Mouse (Mus musculus) heart, postnatal 0 days (tissue): ENCODE measurements around the gene Prss35. TPM values are rescaled to one million over a fixed set of nuclear protein-coding genes. Genes with fewer than 3 reads are reported as not detected.

Experiments used
- ATAC-seq: fragments of 200-750 bp; cut with Nextera tagmentation; 2 replicates; pipeline ENCODE4 v1.8.0; 2017; ENCODE audit warnings: low read depth, moderate number of reproducible peaks, moderate library complexity; ENCODE audit not compliant: insufficient read depth
- DNase-seq: peaks from one replicate; pipeline ENCODE4 v3.0.0-alpha.2; 2016; ENCODE audit warnings: low spot score
- H3K27ac ChIP-seq: fragments of 300-500 bp; sonication (generic); 2 replicates; pipeline ENCODE4 v1.5.1; 2014; ENCODE audit warnings: low read depth, mild to moderate bottlenecking
- H3K27me3 ChIP-seq: fragments of 300-500 bp; sonication (generic); 2 replicates; pipeline ENCODE4 v1.6.1; 2014; ENCODE audit warnings: low read length, mixed read lengths; ENCODE audit not compliant: control insufficient read depth, insufficient read depth
- H3K36me3 ChIP-seq: fragments of 300-500 bp; sonication (generic); replicated peaks from 2 replicates; pipeline ENCODE4 v1.6.1; 2014; ENCODE audit warnings: low read length, mixed read lengths; ENCODE audit not compliant: control insufficient read depth, insufficient read depth
- H3K4me1 ChIP-seq: fragments of 300-500 bp; sonication (generic); 2 replicates; pipeline ENCODE4 v1.6.1; 2014; ENCODE audit warnings: antibody characterized with exemption; ENCODE audit not compliant: control insufficient read depth, insufficient read depth
- H3K4me2 ChIP-seq: fragments of 300-500 bp; sonication (generic); 2 replicates; pipeline ENCODE4 v1.6.1; 2014; ENCODE audit warnings: low read depth, mild to moderate bottlenecking, low read length, moderate library complexity
- H3K4me3 ChIP-seq: fragments of 300-500 bp; sonication (generic); 2 replicates; pipeline ENCODE4 v1.5.1; 2014; ENCODE audit warnings: low read depth, low read length
- H3K9ac ChIP-seq: fragments of 300-500 bp; sonication (generic); replicated peaks from 2 replicates; pipeline ENCODE4 v1.6.1; 2014; ENCODE audit warnings: low read depth, low read length, mixed read lengths
- H3K9me3 ChIP-seq: fragments of 300-500 bp; sonication (generic); replicated peaks from 2 replicates; pipeline ENCODE4 v1.6.1; 2016; ENCODE audit warnings: low read length; ENCODE audit not compliant: control insufficient read depth
- CTCF ChIP-seq: IDR thresholded peaks from 2 replicates; pipeline ENCODE4 v1.5.1; 2016; ENCODE audit warnings: antibody characterized with exemption, control low read depth, low read depth
- EP300 ChIP-seq: IDR thresholded peaks from 2 replicates; pipeline ENCODE4 v1.6.1; 2016; ENCODE audit warnings: antibody characterized with exemption, low read depth
- WGBS: fragments of 180-500 bp; shearing (Covaris S2); extraction: QIAGEN DNeasy Blood & Tissue Kit; methylation state at CpG from one replicate; pipeline ENCODE4 v1.1.7; 2014; 5-methylcytosine and 5-hydroxymethylcytosine counted together
- polyA plus RNA-seq: library from polyadenylated mRNA; unstranded; fragments of >200 nt; fragmentation: Nextera tagmentation; extraction: Ambion mirVana; gene quantifications from 2 replicates; pipeline ENCODE4 v1.2.1, GENCODE M21; 2015
- total RNA-seq: library from RNA; depleted of rRNA; stranded (reverse); fragments of >200 nt; gene quantifications from 2 replicates; pipeline ENCODE4 v1.2.3, GENCODE M21; 2014; ENCODE audit warnings: low replicate concordance

Gene Prss35
- total and polyA plus RNA-seq, 2 experiments from 2014 or later = 8.1 to 10.1 TPM

GRCm38 (mm10) chr9:86744041-86744440, 592 bp downstream of the Prss35 start:
- ATAC-seq (no peak), DNase-seq (no peak)
- no peak for TF ChIP-seq EP300
- TF ChIP-seq CTCF = no peak
- no peaks in the 10 kb centered on the region for H3K9me3 ChIP-seq
- no peaks in the 10 kb centered on the region for H3K27me3 ChIP-seq
- no peak overlapping the region for H3K27ac ChIP-seq
- no peak overlapping the region for H3K9ac ChIP-seq
- H3K4me3 ChIP-seq = peak overlapping the region; percentile 30
- H3K4me2 ChIP-seq = no peak overlapping the region; the same call in 1 of the 2 replicates
- no peaks in the 10 kb centered on the region for H3K36me3 ChIP-seq
- 49% methylated on average over 5 of the region's 5 CpGs for WGBS
- no peaks in the 10 kb centered on the region for H3K4me1 ChIP-seq

- H3K36me3 ChIP-seq = no peaks in the 10 kb centered on the region
- DNase-seq = peak; percentile 86
- TF ChIP-seq EP300 (no peak), CTCF (peak; percentile 99)
- no peaks in the 10 kb centered on the region for H3K27me3 ChIP-seq
- H3K4me3 ChIP-seq = no peak overlapping the region
- no peak overlapping the region for H3K27ac ChIP-seq
- no peaks in the 10 kb centered on the region for H3K4me1 ChIP-seq
- H3K9me3 ChIP-seq = no peaks in the 10 kb centered on the region
- H3K9ac ChIP-seq = no peak overlapping the region
- WGBS = 27% methylated on average over 13 of the region's 13 CpGs
- ATAC-seq = peak; percentile 84
- peak overlapping the region; percentile 21; the same call in 1 of the 2 replicates for H3K4me2 ChIP-seq
Observed at GRCm38 (mm10) chr9:86745926-86746581, 2.6 kb downstream of the Prss35 start.

GRCm38 (mm10) chr9:86762477-86763376, 19.3 kb downstream of the Prss35 start:
- ATAC-seq = no peak

GRCm38 (mm10) chr9:86764002-86764401, 20.6 kb downstream of the Prss35 start:
- no peak overlapping the region for H3K4me2 ChIP-seq
- TF ChIP-seq EP300 = no peak
- no peak for TF ChIP-seq CTCF
- no peak overlapping the region for H3K4me3 ChIP-seq
- no peak for ATAC-seq
- no peaks in the 10 kb centered on the region for H3K9me3 ChIP-seq
- H3K27ac ChIP-seq = no peak overlapping the region
- DNase-seq = no peak
- no peak overlapping the region for H3K9ac ChIP-seq
- H3K27me3 ChIP-seq = no peaks in the 10 kb centered on the region
- no peaks in the 10 kb centered on the region for H3K4me1 ChIP-seq
- WGBS = 72% methylated on average over 2 of the region's 2 CpGs
- 0 out of 2 replicates have a peak, but pooled peaks cover 7% of the 10 kb centered on the region for H3K36me3 ChIP-seq

More at GRCm38 (mm10) chr9:86762477-86763376, 19.3 kb downstream of the Prss35 start:
- Histone ChIP-seq H3K27ac (no peak overlapping the region), H3K36me3 (0 out of 2 replicates have a peak, but pooled peaks cover 5% of the 10 kb centered on the region), H3K4me2 (no peak overlapping the region), H3K27me3 (no peaks in the 10 kb centered on the region), H3K9ac (no peak overlapping the region), H3K4me3 (no peak overlapping the region), H3K9me3 (no peaks in the 10 kb centered on the region), H3K4me1 (no peaks in the 10 kb centered on the region)
- DNase-seq = no peak
- TF ChIP-seq CTCF = no peak
- 54% methylated on average over 8 of the region's 8 CpGs for WGBS

GRCm38 (mm10) chr9:86766991-86767390, 23.5 kb downstream of the Prss35 start:
- 63% methylated on average over 10 of the region's 10 CpGs for WGBS
- H3K9ac ChIP-seq = no peak overlapping the region
- ATAC-seq = no peak
- peaks cover 14% of the 10 kb centered on the region; the same call in 1 of the 2 replicates for H3K36me3 ChIP-seq
- no peaks in the 10 kb centered on the region for H3K27me3 ChIP-seq
- TF ChIP-seq EP300 (no peak), CTCF (no peak)
- no peak for DNase-seq
- no peak overlapping the region for H3K4me3 ChIP-seq
- no peak overlapping the region for H3K27ac ChIP-seq
- no peaks in the 10 kb centered on the region for H3K4me1 ChIP-seq
- no peak overlapping the region for H3K4me2 ChIP-seq
- H3K9me3 ChIP-seq = no peaks in the 10 kb centered on the region
